Mouse (Mus musculus) thymus, adult 2 months (tissue): Measurements from ENCODE around the gene Hnrnpab.
A peak's percentile ranks its signal among the peaks of the same experiment; 100 is the strongest.

Source experiments
- CTCF ChIP-seq: fragments of 200-500 bp; IDR thresholded peaks from 2 replicates; pipeline ENCODE4 v1.5.1; 2012; ENCODE audit warnings: mild to moderate bottlenecking, control low read depth, low read length, moderate library complexity, borderline replicate concordance; ENCODE audit not compliant: control insufficient read depth, poor library complexity, insufficient read depth; ENCODE audit errors: extremely low read depth
- POLR2A ChIP-seq: fragments of 200-500 bp; IDR thresholded peaks from 2 replicates; pipeline ENCODE4 v1.6.1; 2012; ENCODE audit warnings: mild to moderate bottlenecking, low read length, control low read depth, moderate library complexity; ENCODE audit not compliant: control insufficient read depth, poor library complexity, insufficient read depth; ENCODE audit errors: extremely low read depth

- TF ChIP-seq CTCF, result no peak
- TF ChIP-seq POLR2A, result peak; percentile 100
Observed at GRCm38 (mm10) chr11:51606447-51607095, at the start of gene Hnrnpab.
